Mouse (Mus musculus) lung, adult 2 months (tissue): Measurements from ENCODE around the gene Trub1. TPM values are rescaled to one million over a fixed set of nuclear protein-coding genes. Genes with fewer than 3 reads are reported as not detected.
A peak's percentile ranks its signal among the peaks of the same experiment; 100 is the strongest.

Experiments used
- DNase-seq: peaks from one replicate; pipeline ENCODE4 v3.0.0; 2022
- H3K4me1 ChIP-seq: fragments of 200-500 bp; 2 replicates; pipeline ENCODE4 v1.6.1; 2011; ENCODE audit warnings: low read length; ENCODE audit not compliant: control insufficient read depth, insufficient read depth
- H3K4me3 ChIP-seq: fragments of 200-500 bp; replicated peaks from 2 replicates; pipeline ENCODE3; 2011; ENCODE audit warnings: low read depth, mild to moderate bottlenecking, control low read depth, low read length; ENCODE audit errors: extremely low read depth
- CTCF ChIP-seq: fragments of 200-500 bp; IDR thresholded peaks from 2 replicates; pipeline ENCODE4 v1.5.1; 2011; ENCODE audit warnings: mild to moderate bottlenecking, low read length, control low read depth; ENCODE audit not compliant: insufficient read depth
- POLR2A ChIP-seq: fragments of 200-500 bp; IDR thresholded peaks from 2 replicates; pipeline ENCODE4 v1.6.1; 2011; ENCODE audit warnings: low read depth, mild to moderate bottlenecking, control low read depth, low read length, borderline replicate concordance; ENCODE audit errors: extremely low read depth
- WGBS: fragments of 180-500 bp; shearing (Covaris S2); methylation state at CpG from one replicate; pipeline ENCODE4 v1.1.7; 2018; 5-methylcytosine and 5-hydroxymethylcytosine counted together
- polyA plus RNA-seq: library from polyadenylated mRNA; depleted of rRNA; stranded (reverse); fragments of >200 nt; gene quantifications from 2 replicates; pipeline ENCODE4 v1.2.3, GENCODE M21; 2012

Gene Trub1
- polyA plus RNA-seq, 1 experiment = 3.4 TPM

GRCm38 (mm10) chr19:57463741-57464140 is 11.0 kb downstream of the Trub1 start:
- H3K4me3 ChIP-seq = no peak overlapping the region
- DNase-seq = no peak
- no peak for TF ChIP-seq POLR2A
- TF ChIP-seq CTCF = no peak
- no peaks in the 10 kb centered on the region for H3K4me1 ChIP-seq
- WGBS = 94% methylated on average over 8 of the region's 8 CpGs

GRCm38 (mm10) chr19:57465742-57466141 is 13.0 kb downstream of the Trub1 start:
- Histone ChIP-seq H3K4me1 (no peaks in the 10 kb centered on the region), H3K4me3 (no peak overlapping the region)
- WGBS = 71% methylated on average over 7 of the region's 7 CpGs
- DNase-seq = no peak
- TF ChIP-seq CTCF (no peak), POLR2A (no peak)

- no peak overlapping the region for H3K4me3 ChIP-seq
- 92% methylated on average over 12 of the region's 12 CpGs for WGBS
- TF ChIP-seq POLR2A = no peak
- no peak for TF ChIP-seq CTCF
- no peak for DNase-seq
- H3K4me1 ChIP-seq = no peaks in the 10 kb centered on the region
Observed at GRCm38 (mm10) chr19:57471033-57471432, 18.3 kb downstream of the Trub1 start.

- no peak for DNase-seq
- WGBS = 88% methylated on average over 15 of the region's 15 CpGs
- Histone ChIP-seq H3K4me3 (no peak overlapping the region), H3K4me1 (no peaks in the 10 kb centered on the region)
- TF ChIP-seq POLR2A (no peak), CTCF (no peak)
Observed at GRCm38 (mm10) chr19:57472169-57472568, 19.5 kb downstream of the Trub1 start.

GRCm38 (mm10) chr19:57473301-57473700 is 20.6 kb downstream of the Trub1 start:
- peak; percentile 8 for DNase-seq
- Histone ChIP-seq H3K4me3 (no peak overlapping the region), H3K4me1 (no peaks in the 10 kb centered on the region)
- TF ChIP-seq POLR2A (no peak), CTCF (no peak)
- 66% methylated on average over 16 of the region's 16 CpGs for WGBS

GRCm38 (mm10) chr19:57475298-57475697 is 22.6 kb downstream of the Trub1 start:
- no peak for TF ChIP-seq POLR2A
- TF ChIP-seq CTCF = no peak
- no peak for DNase-seq
- WGBS = 70% methylated on average over 4 of the region's 4 CpGs
- Histone ChIP-seq H3K4me1 (no peaks in the 10 kb centered on the region), H3K4me3 (no peak overlapping the region)

GRCm38 (mm10) chr19:57477310-57477709 is 24.6 kb downstream of the Trub1 start:
- TF ChIP-seq CTCF (no peak), POLR2A (no peak)
- H3K4me1 ChIP-seq = no peaks in the 10 kb centered on the region
- no peak overlapping the region for H3K4me3 ChIP-seq
- 50% methylated on average over 8 of the region's 8 CpGs for WGBS
- DNase-seq = no peak

- WGBS = 54% methylated on average over 11 of the region's 11 CpGs
- H3K4me1 ChIP-seq = no peaks in the 10 kb centered on the region
Observed at GRCm38 (mm10) chr19:57478056-57478455, 25.3 kb downstream of the Trub1 start.

GRCm38 (mm10) chr19:57479886-57480655 is 27.4 kb downstream of the Trub1 start:
- TF ChIP-seq CTCF (no peak), POLR2A (no peak)
- DNase-seq = no peak
- 76% methylated on average over 8 of the region's 8 CpGs for WGBS
- no peaks in the 10 kb centered on the region for H3K4me1 ChIP-seq
- H3K4me3 ChIP-seq = no peak overlapping the region

More at GRCm38 (mm10) chr19:57478056-57478455, 25.3 kb downstream of the Trub1 start:
- no peak for DNase-seq
- TF ChIP-seq CTCF (no peak), POLR2A (no peak)
- H3K4me3 ChIP-seq = no peak overlapping the region

GRCm38 (mm10) chr19:57481743-57482259 is 29.1 kb downstream of the Trub1 start:
- 92% methylated on average over 6 of the region's 6 CpGs for WGBS
- no peaks in the 10 kb centered on the region for H3K4me1 ChIP-seq
- no peak for DNase-seq
- no peak overlapping the region for H3K4me3 ChIP-seq
- TF ChIP-seq POLR2A (no peak), CTCF (no peak)

- Histone ChIP-seq H3K4me3 (no peak overlapping the region), H3K4me1 (no peaks in the 10 kb centered on the region)
- WGBS = 55% methylated on average over 8 of the region's 8 CpGs
- peak; percentile 65 for DNase-seq
- no peak for TF ChIP-seq POLR2A
- peak; percentile 86 for TF ChIP-seq CTCF
Observed at GRCm38 (mm10) chr19:57482815-57483214, 30.1 kb downstream of the Trub1 start.
